Mouse (Mus musculus): ENCODE measurements around the gene Arid3b. TPM values are rescaled to one million over a fixed set of nuclear protein-coding genes. Genes with fewer than 3 reads are reported as not detected.

Gene Arid3b
- 0.89 TPM for polyA plus RNA-seq (2014; fragmentation: Illumina TruSeq; extraction: RNeasy Lipid Tissue Mini Kit (QIAGEN cat#74804); ENCODE audit: low read depth, low replicate concordance)

DNA sequence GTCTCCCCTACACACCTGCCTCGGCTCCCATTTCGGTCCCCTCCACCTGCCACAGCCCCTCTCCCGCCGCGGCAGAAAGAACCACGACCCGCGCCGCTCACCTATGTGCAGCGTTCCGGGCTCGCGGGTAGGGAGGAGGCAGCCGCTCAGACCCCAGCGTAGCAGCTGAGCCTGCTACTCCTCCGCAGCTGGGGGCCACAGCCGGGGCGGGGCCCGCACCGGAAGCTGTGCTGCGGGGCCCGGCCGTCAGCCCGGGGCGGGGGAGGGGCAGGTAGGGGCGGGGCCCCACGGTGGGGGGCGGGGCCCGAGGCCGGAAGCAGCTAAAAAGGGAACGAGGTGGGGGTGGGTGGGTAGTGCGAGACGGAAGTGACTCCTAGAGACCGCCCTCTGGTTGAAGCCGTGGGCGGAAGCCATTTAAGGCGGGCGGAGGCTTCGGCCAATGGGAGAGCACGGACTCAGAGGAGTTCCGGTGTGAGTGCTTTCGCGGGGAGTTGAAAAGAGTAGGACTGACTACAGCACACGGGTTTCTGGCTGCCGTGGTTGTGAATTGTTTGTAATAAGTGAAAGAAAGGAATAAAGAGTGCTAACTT lies at the start of gene Arid3b:
TSS of gene Arid3b (minus strand) at position 213 of the 590 bp plus-strand sequence.

DNA sequence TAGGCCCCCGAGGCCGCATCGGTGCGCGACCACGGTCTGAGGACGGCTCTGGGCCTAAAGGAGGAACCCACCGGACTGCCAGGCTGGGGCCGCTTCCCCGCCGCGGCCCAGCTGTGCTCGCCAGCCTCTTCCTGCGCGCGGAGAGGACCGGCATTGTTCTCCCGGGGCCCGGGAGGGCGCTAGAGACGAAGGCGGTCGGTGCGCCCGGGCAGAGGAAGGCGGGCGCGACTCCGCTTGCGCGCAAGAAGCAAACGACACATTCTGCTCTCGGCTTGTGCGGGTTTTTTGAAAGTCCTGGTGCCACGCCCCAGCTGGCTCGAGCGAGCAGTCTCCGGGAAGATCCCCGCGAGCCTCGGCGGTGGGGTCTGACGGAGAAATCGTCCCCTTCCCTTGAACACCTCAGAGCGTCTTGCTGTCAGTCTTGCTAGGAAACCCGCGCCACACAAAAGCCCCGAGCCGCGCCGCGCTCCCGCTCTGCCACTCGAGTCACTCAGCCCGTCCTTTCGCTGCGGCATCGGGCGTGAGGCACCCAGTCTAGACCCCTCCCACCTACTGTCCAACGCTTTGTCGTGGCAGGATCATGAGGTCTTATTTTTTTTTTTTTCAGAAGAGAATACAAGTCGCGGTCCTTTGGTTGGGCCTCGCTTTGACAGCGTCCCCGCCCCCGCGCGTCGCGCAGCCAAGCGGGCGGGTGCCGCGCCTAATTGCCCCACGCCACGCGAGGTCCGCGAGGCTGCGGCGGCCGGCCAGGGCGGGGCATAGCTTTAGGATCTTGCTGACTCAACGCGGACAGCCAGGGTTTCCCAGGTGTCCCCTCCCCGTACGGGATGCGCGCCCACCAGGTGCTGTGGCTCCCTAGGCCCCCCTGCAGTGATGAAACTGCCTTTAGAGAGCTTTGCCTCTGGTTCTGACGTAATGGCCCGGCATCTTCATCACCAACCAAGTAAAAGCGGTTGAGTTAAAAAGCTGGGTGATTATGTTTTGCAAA lies 70.9 kb downstream of the Arid3b start, which contains the start of gene Clk3:
TSS of gene Clk3 (minus strand) at position 497 of the 988 bp plus-strand sequence.

Other genes with a start within 250 kb of the Arid3b start
- 6.8 TPM for gene Ulk3, start 247.3 kb downstream of the Arid3b start, polyA plus RNA-seq (2014; fragmentation: Illumina TruSeq; extraction: RNeasy Lipid Tissue Mini Kit (QIAGEN cat#74804); ENCODE audit: low read depth, low replicate concordance)
- not detected for gene Cplx3, start 230.5 kb downstream of the Arid3b start, polyA plus RNA-seq (2014; fragmentation: Illumina TruSeq; extraction: RNeasy Lipid Tissue Mini Kit (QIAGEN cat#74804); ENCODE audit: low read depth, low replicate concordance)
- not detected for gene Lman1l, start 216.0 kb downstream of the Arid3b start, polyA plus RNA-seq (2014; fragmentation: Illumina TruSeq; extraction: RNeasy Lipid Tissue Mini Kit (QIAGEN cat#74804); ENCODE audit: low read depth, low replicate concordance)
- gene Csk, start 183.2 kb downstream of the Arid3b start, polyA plus RNA-seq (2014; fragmentation: Illumina TruSeq; extraction: RNeasy Lipid Tissue Mini Kit (QIAGEN cat#74804); ENCODE audit: low read depth, low replicate concordance): 1.9 TPM
- not detected for gene Cyp1a2, start 153.1 kb downstream of the Arid3b start, polyA plus RNA-seq (2014; fragmentation: Illumina TruSeq; extraction: RNeasy Lipid Tissue Mini Kit (QIAGEN cat#74804); ENCODE audit: low read depth, low replicate concordance)
- 1.3 TPM for gene Cyp1a1, start 148.9 kb downstream of the Arid3b start, polyA plus RNA-seq (2014; fragmentation: Illumina TruSeq; extraction: RNeasy Lipid Tissue Mini Kit (QIAGEN cat#74804); ENCODE audit: low read depth, low replicate concordance)
- 2.6 TPM for gene Edc3, start 128.3 kb downstream of the Arid3b start, polyA plus RNA-seq (2014; fragmentation: Illumina TruSeq; extraction: RNeasy Lipid Tissue Mini Kit (QIAGEN cat#74804); ENCODE audit: low read depth, low replicate concordance)
- 23.9 TPM for gene Clk3, start 70.9 kb downstream of the Arid3b start, polyA plus RNA-seq (2014; fragmentation: Illumina TruSeq; extraction: RNeasy Lipid Tissue Mini Kit (QIAGEN cat#74804); ENCODE audit: low read depth, low replicate concordance)
- 45.6 TPM for gene Ubl7, start 74.2 kb upstream of the Arid3b start, polyA plus RNA-seq (2014; fragmentation: Illumina TruSeq; extraction: RNeasy Lipid Tissue Mini Kit (QIAGEN cat#74804); ENCODE audit: low read depth, low replicate concordance)
- gene Sema7a, start 103.3 kb upstream of the Arid3b start, polyA plus RNA-seq (2014; fragmentation: Illumina TruSeq; extraction: RNeasy Lipid Tissue Mini Kit (QIAGEN cat#74804); ENCODE audit: low read depth, low replicate concordance): 0.57 TPM
- 0.40 TPM for gene Cyp11a1, start 169.6 kb upstream of the Arid3b start, polyA plus RNA-seq (2014; fragmentation: Illumina TruSeq; extraction: RNeasy Lipid Tissue Mini Kit (QIAGEN cat#74804); ENCODE audit: low read depth, low replicate concordance)
- gene Stra6, start 227.0 kb upstream of the Arid3b start, polyA plus RNA-seq (2014; fragmentation: Illumina TruSeq; extraction: RNeasy Lipid Tissue Mini Kit (QIAGEN cat#74804); ENCODE audit: low read depth, low replicate concordance): 0.24 TPM

Measured in kidney, adult 10 weeks (tissue).